Mouse (Mus musculus): Measurements from ENCODE around the gene Cspg4.
"Not testable (repeated sequence)": the region's sequence is repeated elsewhere in the genome, so short reads cannot be mapped to it uniquely, and the experiment has no call there.

Cspg4 gene

DNA sequence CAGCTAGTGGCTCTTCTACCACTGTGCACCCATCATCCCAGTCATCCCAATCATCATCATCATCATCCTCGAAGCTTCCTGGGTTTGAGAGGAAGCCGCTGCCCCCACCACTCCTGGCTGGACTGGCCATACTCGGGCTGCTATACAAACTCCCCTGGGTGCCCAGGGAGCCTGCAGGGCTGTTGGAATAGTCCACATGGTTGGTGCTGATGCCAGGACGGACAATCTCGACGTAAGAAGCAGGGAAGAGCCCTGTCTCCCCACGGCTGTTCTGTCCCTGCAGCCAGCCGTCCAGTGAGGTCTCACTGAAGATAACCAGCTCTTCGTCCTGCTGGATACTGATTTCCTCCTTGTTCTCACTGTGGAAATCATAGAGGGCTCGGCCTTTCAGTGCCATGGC, 61.6 kb downstream of the Cspg4 start:
- ATAC-seq (ENCODE audit: low TSS enrichment): no peak

GRCm38 (mm10) chr9:56927191-56928012, 62.6 kb downstream of the Cspg4 start:
- no peak for ATAC-seq (ENCODE audit: low TSS enrichment)

- ATAC-seq (ENCODE audit: low TSS enrichment): peak; percentile 93
Observed at GRCm38 (mm10) chr9:56928041-56928811, 63.4 kb downstream of the Cspg4 start, which contains the start of gene Snx33. Gene Snx33, minus strand, starts transcription at chr9:56928371.

- no peak for ATAC-seq (ENCODE audit: low TSS enrichment)
Observed at GRCm38 (mm10) chr9:56929496-56929895, 64.7 kb downstream of the Cspg4 start.

- no peak for ATAC-seq (ENCODE audit: low TSS enrichment)
Observed at GRCm38 (mm10) chr9:56930556-56930955, 65.7 kb downstream of the Cspg4 start.

DNA sequence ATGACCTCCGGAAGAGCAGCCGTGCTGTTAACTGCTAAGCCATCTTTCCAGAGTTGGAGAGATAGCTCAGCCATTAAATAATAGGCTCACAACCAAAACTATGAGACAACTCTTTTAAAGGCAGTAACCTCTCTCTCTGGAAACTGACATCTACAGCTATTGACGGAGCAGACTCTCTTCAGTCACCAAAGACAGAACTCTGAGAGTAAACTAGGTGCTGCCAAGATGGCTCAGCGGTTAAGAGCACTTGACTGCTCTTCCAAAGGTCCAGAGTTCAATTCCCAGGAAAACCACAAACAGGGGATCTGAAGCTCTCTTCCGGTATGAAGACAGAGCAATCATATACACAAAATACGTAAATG, 72.0 kb downstream of the Cspg4 start:
- ATAC-seq (ENCODE audit: low TSS enrichment): no peak

- peak; percentile 94 for ATAC-seq (ENCODE audit: low TSS enrichment)
Observed at GRCm38 (mm10) chr9:56937223-56938160, 72.7 kb downstream of the Cspg4 start, which contains the start of gene Imp3. Gene Imp3, plus strand, starts transcription at chr9:56937475.

DNA sequence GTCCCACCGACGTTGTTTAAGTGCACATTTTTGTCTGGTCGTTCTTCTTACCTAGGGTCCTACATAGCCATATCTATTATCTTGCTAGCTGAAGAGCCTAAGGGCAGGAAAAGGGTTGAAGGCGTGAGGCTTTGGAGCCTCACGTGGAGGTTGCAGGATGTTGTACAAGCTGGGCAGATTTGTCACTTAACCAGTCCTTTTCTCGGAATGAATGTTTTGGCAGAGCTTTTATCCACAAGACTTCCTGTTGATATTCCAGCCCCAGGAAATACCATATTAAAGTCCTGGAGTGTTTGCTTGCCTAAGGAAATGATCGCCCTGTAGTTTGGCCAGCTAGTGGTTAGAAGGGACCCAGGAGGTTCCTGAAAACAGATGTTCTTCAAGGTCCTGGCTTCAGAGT, 73.5 kb downstream of the Cspg4 start:
- ATAC-seq (ENCODE audit: low TSS enrichment): no peak

DNA sequence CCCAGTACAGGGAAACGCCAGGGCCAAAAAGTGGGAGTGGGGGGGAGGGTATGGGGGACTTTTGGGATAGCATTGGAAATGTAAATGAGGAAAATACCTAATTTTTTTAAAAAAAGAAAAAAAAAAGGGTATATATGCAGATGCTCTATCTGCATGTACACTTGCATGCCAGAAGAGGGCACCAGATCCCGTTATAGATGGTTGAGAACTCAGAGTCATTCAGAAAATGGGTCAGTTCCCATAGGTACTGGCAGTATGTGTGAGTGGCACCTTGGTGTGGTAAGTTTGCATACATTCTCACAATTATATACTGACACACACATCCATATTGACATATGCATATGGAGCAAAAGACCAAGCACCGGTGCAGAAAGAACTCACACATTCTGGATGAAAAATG, 82.6 kb downstream of the Cspg4 start:
- not testable (repeated sequence) for ATAC-seq (ENCODE audit: low TSS enrichment)

DNA sequence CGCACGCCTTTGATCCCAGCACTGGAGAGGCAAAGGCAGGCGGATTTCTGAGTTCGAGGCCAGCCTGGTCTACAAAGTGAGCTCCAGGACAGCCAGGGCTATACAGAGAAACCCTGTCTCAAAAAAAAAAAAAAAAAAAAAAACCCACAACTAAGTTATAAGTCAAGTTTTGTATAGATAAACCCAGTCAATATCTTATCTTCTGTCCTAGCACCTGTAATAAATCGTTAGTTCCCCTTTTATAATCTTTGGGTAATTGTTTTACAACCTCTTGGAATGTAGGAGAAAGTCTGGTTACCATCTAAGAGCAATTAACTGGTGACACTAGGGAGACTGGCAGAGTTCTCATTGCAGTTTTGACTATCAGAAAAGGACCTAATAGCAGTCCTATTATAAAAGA, 83.9 kb downstream of the Cspg4 start:
- ATAC-seq (ENCODE audit: low TSS enrichment): not testable (repeated sequence)
